Mouse (Mus musculus): ENCODE measurements around the gene Abca14.

GRCm38 (mm10) chr7:120163581-120164251, 40.0 kb upstream of the Abca14 start:
- TF ChIP-seq CTCF (IDR thresholded peaks at IDR 0.05; ENCODE audit: control insufficient read depth, insufficient read depth, insufficient replicate concordance, low read depth, low read length) (no peak), POLR2A (IDR thresholded peaks at IDR 0.05; ENCODE audit: control insufficient read depth, low read depth, low read length) (no peak)

Measured in testis, adult 2 months (tissue).